Mouse (Mus musculus): ENCODE measurements around the gene Ssxb9. TPM values are rescaled to one million over a fixed set of nuclear protein-coding genes. Genes with fewer than 3 reads are reported as not detected.
"Not testable (repeated sequence)": the region's sequence is repeated elsewhere in the genome, so short reads cannot be mapped to it uniquely, and the experiment has no call there.

The Ssxb9 gene
- polyA plus RNA-seq (2016; fragmentation: Nextera tagmentation; extraction: Ambion mirVana) = not detected in 2 replicates

- not testable (repeated sequence) for DNase-seq (ENCODE audit: low spot score); H3K36me3 ChIP-seq
- 24% methylated on average over 1 of the region's 1 CpGs for WGBS
Observed at GRCm38 (mm10) chrX:8366678-8367077, at the start of gene Ssxb9. Gene Ssxb9, plus strand, starts transcription at chrX:8366978.

GRCm38 (mm10) chrX:8327124-8327523 lies 39.7 kb upstream of the Ssxb9 start, which contains the start of gene Ssxb10:
Gene Ssxb10, plus strand, starts transcription at chrX:8327424.
- 66% methylated on average over 2 of the region's 2 CpGs for WGBS
- H3K4me1 ChIP-seq = no peaks in the 10 kb centered on the region
- DNase-seq (ENCODE audit: low spot score) = no peak
- no peaks in the 10 kb centered on the region for H3K27me3 ChIP-seq (ENCODE audit: low read depth, poor library complexity, severe bottlenecking)
- H3K4me3 ChIP-seq = no peak within 1 kb of the TSS
- peaks cover 3% of the 10 kb centered on the region; the same call in 1 of the 2 replicates for H3K9me3 ChIP-seq (replicated peaks)
- H3K27ac ChIP-seq = no peak within 1 kb of the TSS
- H3K36me3 ChIP-seq = no peaks in the 10 kb centered on the region

More at GRCm38 (mm10) chrX:8366678-8367077, at the start of gene Ssxb9:
- H3K4me3 ChIP-seq; H3K27me3 ChIP-seq (ENCODE audit: low read depth, poor library complexity, severe bottlenecking); H3K4me1 ChIP-seq; H3K27ac ChIP-seq; H3K9me3 ChIP-seq (replicated peaks): not testable (repeated sequence)

GRCm38 (mm10) chrX:8413005-8413404 lies 46.2 kb downstream of the Ssxb9 start, which contains the start of gene Ssxb1:
Gene Ssxb1, plus strand, starts transcription at chrX:8413305.
- H3K27me3 ChIP-seq (ENCODE audit: low read depth, poor library complexity, severe bottlenecking); H3K4me1 ChIP-seq; H3K9me3 ChIP-seq (replicated peaks); H3K4me3 ChIP-seq; H3K27ac ChIP-seq; DNase-seq (ENCODE audit: low spot score); H3K36me3 ChIP-seq: not testable (repeated sequence)
- 43% methylated on average over 1 of the region's 1 CpGs for WGBS

Other genes starting within 250 kb of the Ssxb9 start
- 13.9 and 18.7 TPM in 2 replicates for gene Wdr13, start 234.1 kb upstream of the Ssxb9 start, polyA plus RNA-seq (2016; fragmentation: Nextera tagmentation; extraction: Ambion mirVana)
- 505 and 510 TPM in 2 replicates for gene Rbm3, start 221.1 kb upstream of the Ssxb9 start, polyA plus RNA-seq (2016; fragmentation: Nextera tagmentation; extraction: Ambion mirVana)
- gene Tbc1d25, start 190.8 kb upstream of the Ssxb9 start, polyA plus RNA-seq (2016; fragmentation: Nextera tagmentation; extraction: Ambion mirVana) = 12.5 and 12.7 TPM in 2 replicates
- 23.5 and 25.7 TPM in 2 replicates for gene Ebp, start 173.5 kb upstream of the Ssxb9 start, polyA plus RNA-seq (2016; fragmentation: Nextera tagmentation; extraction: Ambion mirVana)
- gene Porcn, start 160.5 kb upstream of the Ssxb9 start, polyA plus RNA-seq (2016; fragmentation: Nextera tagmentation; extraction: Ambion mirVana) = 8.9 and 12.5 TPM in 2 replicates
- 56.9 and 59.6 TPM in 2 replicates for gene Ftsj1, start 114.6 kb upstream of the Ssxb9 start, polyA plus RNA-seq (2016; fragmentation: Nextera tagmentation; extraction: Ambion mirVana)
- gene Slc38a5, start 95.8 kb upstream of the Ssxb9 start, polyA plus RNA-seq (2016; fragmentation: Nextera tagmentation; extraction: Ambion mirVana) = 3.5 and 4.3 TPM in 2 replicates
- not detected in 2 replicates for gene Ssxb10, start 39.6 kb upstream of the Ssxb9 start, polyA plus RNA-seq (2016; fragmentation: Nextera tagmentation; extraction: Ambion mirVana)
- not detected in 2 replicates for gene Ssxb1, start 46.3 kb downstream of the Ssxb9 start, polyA plus RNA-seq (2016; fragmentation: Nextera tagmentation; extraction: Ambion mirVana)
- not detected in 2 replicates for gene Ssxb2, start 94.7 kb downstream of the Ssxb9 start, polyA plus RNA-seq (2016; fragmentation: Nextera tagmentation; extraction: Ambion mirVana)
- gene Gm14459, start 158.0 kb downstream of the Ssxb9 start, polyA plus RNA-seq (2016; fragmentation: Nextera tagmentation; extraction: Ambion mirVana) = not detected in 2 replicates
- not detected in 2 replicates for gene Ssxb6, start 181.3 kb downstream of the Ssxb9 start, polyA plus RNA-seq (2016; fragmentation: Nextera tagmentation; extraction: Ambion mirVana)
- gene Ssxb3, start 224.8 kb downstream of the Ssxb9 start, polyA plus RNA-seq (2016; fragmentation: Nextera tagmentation; extraction: Ambion mirVana) = not detected in 2 replicates